Mouse (Mus musculus) embryonic facial prominence, embryonic 13.5 days (tissue): ENCODE data around the gene Cdk12. TPM values are rescaled to one million over a fixed set of nuclear protein-coding genes. Genes with fewer than 3 reads are reported as not detected.
"Not testable (repeated sequence)": the region's sequence is repeated elsewhere in the genome, so short reads cannot be mapped to it uniquely, and the experiment has no call there.

ENCODE experiments used
- ATAC-seq: fragments of 200-750 bp; cut with Nextera tagmentation; 2 replicates; pipeline ENCODE4 v1.8.0; 2017; ENCODE audit warnings: low read depth; ENCODE audit not compliant: insufficient number of reproducible peaks, insufficient read depth, low FRiP score, low TSS enrichment
- H3K27ac ChIP-seq: fragments of 300-500 bp; sonication (generic); 2 replicates; pipeline ENCODE4 v1.5.1; 2015; ENCODE audit warnings: moderate library complexity, mild to moderate bottlenecking, inconsistent platforms
- H3K27me3 ChIP-seq: fragments of 300-500 bp; sonication (generic); 2 replicates; pipeline ENCODE4 v1.6.1; 2015; ENCODE audit warnings: mild to moderate bottlenecking, inconsistent platforms
- H3K36me3 ChIP-seq: fragments of 300-500 bp; sonication (generic); 2 replicates; pipeline ENCODE4 v1.6.1; 2015; ENCODE audit warnings: mild to moderate bottlenecking, inconsistent platforms
- H3K4me1 ChIP-seq: fragments of 300-500 bp; sonication (generic); 2 replicates; pipeline ENCODE4 v1.6.1; 2015; ENCODE audit warnings: inconsistent platforms
- H3K4me2 ChIP-seq: fragments of 300-500 bp; sonication (generic); 2 replicates; pipeline ENCODE4 v1.6.1; 2015; ENCODE audit warnings: moderate library complexity, mild to moderate bottlenecking, inconsistent platforms
- H3K4me3 ChIP-seq: fragments of 300-500 bp; sonication (generic); 2 replicates; pipeline ENCODE4 v1.5.1; 2015; ENCODE audit warnings: mild to moderate bottlenecking, inconsistent platforms
- H3K9ac ChIP-seq: fragments of 300-500 bp; sonication (generic); 2 replicates; pipeline ENCODE4 v1.6.1; 2015; ENCODE audit warnings: mild to moderate bottlenecking, inconsistent platforms
- H3K9me3 ChIP-seq: fragments of 300-500 bp; sonication (generic); 2 replicates; pipeline ENCODE4 v1.6.1; 2016; ENCODE audit warnings: inconsistent platforms
- WGBS: fragments of 180-500 bp; shearing (Covaris S2); methylation state at CpG from one replicate; pipeline ENCODE4 v1.1.7; 2015; ENCODE audit warnings: mixed read lengths; 5-methylcytosine and 5-hydroxymethylcytosine counted together
- polyA plus RNA-seq: library from polyadenylated mRNA; unstranded; fragments of >200 nt; fragmentation: Nextera tagmentation; extraction: Ambion mirVana; gene quantifications from 2 replicates; pipeline ENCODE4 v1.2.1, GENCODE M21; 2015

Cdk12 gene
- polyA plus RNA-seq, 1 experiment from 2014 or later, result 14.3 TPM

- ATAC-seq, result no peak
- no peak overlapping the region for H3K9ac ChIP-seq
- H3K27me3 ChIP-seq, result no peaks in the 10 kb centered on the region
- H3K4me3 ChIP-seq, result peak overlapping the region; percentile 31
- H3K4me2 ChIP-seq, result peak overlapping the region; percentile 58
- H3K9me3 ChIP-seq, result no peaks in the 10 kb centered on the region
- H3K27ac ChIP-seq, result no peak overlapping the region
- H3K36me3 ChIP-seq, result peaks cover 28% of the 10 kb centered on the region
- peaks cover 15% of the 10 kb centered on the region for H3K4me1 ChIP-seq
These were observed 2.6 kb downstream of the Cdk12 start for GRCm38 (mm10) chr11:98205463-98205862.

GRCm38 (mm10) chr11:98206281-98206680 is 3.4 kb downstream of the Cdk12 start:
- not testable (repeated sequence) for ATAC-seq, H3K27me3 ChIP-seq, H3K27ac ChIP-seq, H3K9me3 ChIP-seq, H3K9ac ChIP-seq
- WGBS, result 85% methylated on average over 3 of the region's 3 CpGs
- peaks cover 15% of the 10 kb centered on the region for H3K4me1 ChIP-seq
- H3K4me2 ChIP-seq, result peak overlapping the region; percentile 58
- H3K36me3 ChIP-seq, result peaks cover 35% of the 10 kb centered on the region
- H3K4me3 ChIP-seq, result peak overlapping the region; percentile 31

GRCm38 (mm10) chr11:98209661-98210060 is 6.8 kb downstream of the Cdk12 start:
- H3K4me1 ChIP-seq, H3K27ac ChIP-seq, H3K9me3 ChIP-seq, H3K27me3 ChIP-seq, H3K9ac ChIP-seq, ATAC-seq, H3K4me2 ChIP-seq, H3K4me3 ChIP-seq: not testable (repeated sequence)
- 83% methylated on average over 5 of the region's 5 CpGs for WGBS
- H3K36me3 ChIP-seq, result peaks cover 64% of the 10 kb centered on the region

- no peak overlapping the region for H3K27ac ChIP-seq
- H3K4me1 ChIP-seq, result no peaks in the 10 kb centered on the region; the same call in 1 of the 2 replicates
- 91% methylated on average over 1 of the region's 1 CpGs for WGBS
- no peak overlapping the region for H3K4me2 ChIP-seq
- no peak for ATAC-seq
- H3K36me3 ChIP-seq, result peaks cover 79% of the 10 kb centered on the region
- H3K9me3 ChIP-seq, result no peaks in the 10 kb centered on the region
- no peak overlapping the region for H3K4me3 ChIP-seq
- no peaks in the 10 kb centered on the region for H3K27me3 ChIP-seq
- no peak overlapping the region for H3K9ac ChIP-seq
These were observed 10.5 kb downstream of the Cdk12 start for GRCm38 (mm10) chr11:98213311-98213710.

- Histone ChIP-seq H3K36me3 (peaks cover 75% of the 10 kb centered on the region), H3K4me3 (no peak overlapping the region)
These were observed 23.5 kb downstream of the Cdk12 start for GRCm38 (mm10) chr11:98226349-98226748.

GRCm38 (mm10) chr11:98238416-98238815 is 35.6 kb downstream of the Cdk12 start:
- H3K4me2 ChIP-seq, result no peak overlapping the region
- no peak overlapping the region for H3K27ac ChIP-seq
- WGBS, result 72% methylated on average over 2 of the region's 3 CpGs
- H3K9me3 ChIP-seq, result no peaks in the 10 kb centered on the region
- ATAC-seq, result no peak
- no peak overlapping the region for H3K4me3 ChIP-seq
- H3K36me3 ChIP-seq, result peaks cover 81% of the 10 kb centered on the region
- no peaks in the 10 kb centered on the region for H3K27me3 ChIP-seq
- no peaks in the 10 kb centered on the region for H3K4me1 ChIP-seq
- H3K9ac ChIP-seq, result no peak overlapping the region

More at GRCm38 (mm10) chr11:98226349-98226748, 23.5 kb downstream of the Cdk12 start:
- Histone ChIP-seq H3K4me1 (no peaks in the 10 kb centered on the region), H3K9ac (no peak overlapping the region), H3K27ac (no peak overlapping the region), H3K9me3 (no peaks in the 10 kb centered on the region), H3K27me3 (no peaks in the 10 kb centered on the region), H3K4me2 (no peak overlapping the region)
- ATAC-seq, result no peak
- 89% methylated on average over 1 of the region's 1 CpGs for WGBS

GRCm38 (mm10) chr11:98238995-98239394 is 36.1 kb downstream of the Cdk12 start:
- H3K27ac ChIP-seq, result no peak overlapping the region
- no peak for ATAC-seq
- 92% methylated on average over 3 of the region's 3 CpGs for WGBS
- no peak overlapping the region for H3K4me2 ChIP-seq
- peaks cover 82% of the 10 kb centered on the region for H3K36me3 ChIP-seq
- H3K9ac ChIP-seq, result no peak overlapping the region
- H3K4me3 ChIP-seq, result no peak overlapping the region
- H3K9me3 ChIP-seq, result no peaks in the 10 kb centered on the region
- no peaks in the 10 kb centered on the region for H3K27me3 ChIP-seq
- no peaks in the 10 kb centered on the region for H3K4me1 ChIP-seq

GRCm38 (mm10) chr11:98242910-98243309 is 40.1 kb downstream of the Cdk12 start:
- H3K4me2 ChIP-seq, H3K4me1 ChIP-seq, H3K27me3 ChIP-seq, ATAC-seq, H3K9ac ChIP-seq, H3K4me3 ChIP-seq, H3K27ac ChIP-seq, H3K9me3 ChIP-seq: not testable (repeated sequence)
- WGBS, result 64% methylated on average over 3 of the region's 3 CpGs
- H3K36me3 ChIP-seq, result peaks cover 73% of the 10 kb centered on the region

- no peak for ATAC-seq
- H3K36me3 ChIP-seq, result peaks cover 60% of the 10 kb centered on the region
- H3K9ac ChIP-seq, result no peak overlapping the region
These were observed 41.6 kb downstream of the Cdk12 start for GRCm38 (mm10) chr11:98244415-98244814.

GRCm38 (mm10) chr11:98247325-98247724 is 44.5 kb downstream of the Cdk12 start:
- no peak overlapping the region for H3K4me2 ChIP-seq
- 64% methylated on average over 1 of the region's 1 CpGs for WGBS
- no peak for ATAC-seq
- H3K36me3 ChIP-seq, result peaks cover 52% of the 10 kb centered on the region
- H3K9ac ChIP-seq, result no peak overlapping the region
- no peaks in the 10 kb centered on the region for H3K4me1 ChIP-seq
- no peaks in the 10 kb centered on the region for H3K27me3 ChIP-seq
- H3K9me3 ChIP-seq, result no peaks in the 10 kb centered on the region
- H3K27ac ChIP-seq, result no peak overlapping the region
- H3K4me3 ChIP-seq, result no peak overlapping the region

More at GRCm38 (mm10) chr11:98244415-98244814, 41.6 kb downstream of the Cdk12 start:
- Histone ChIP-seq H3K9me3 (no peaks in the 10 kb centered on the region), H3K4me1 (no peaks in the 10 kb centered on the region), H3K27ac (no peak overlapping the region), H3K4me2 (no peak overlapping the region), H3K27me3 (no peaks in the 10 kb centered on the region), H3K4me3 (no peak overlapping the region)
- WGBS, result 92% methylated on average over 3 of the region's 3 CpGs

GRCm38 (mm10) chr11:98253807-98254206 is 50.9 kb downstream of the Cdk12 start:
- no peaks in the 10 kb centered on the region for H3K9me3 ChIP-seq
- H3K27me3 ChIP-seq, result no peaks in the 10 kb centered on the region
- 97% methylated on average over 2 of the region's 2 CpGs for WGBS
- H3K4me1 ChIP-seq, result no peaks in the 10 kb centered on the region
- H3K27ac ChIP-seq, result no peak overlapping the region
- peaks cover 17% of the 10 kb centered on the region for H3K36me3 ChIP-seq
- H3K4me3 ChIP-seq, result no peak overlapping the region
- no peak overlapping the region for H3K4me2 ChIP-seq
- ATAC-seq, result no peak
- no peak overlapping the region for H3K9ac ChIP-seq

- Histone ChIP-seq H3K4me1 (peaks cover 6% of the 10 kb centered on the region; the same call in 1 of the 2 replicates), H3K9me3 (no peaks in the 10 kb centered on the region), H3K36me3 (peaks cover 26% of the 10 kb centered on the region), H3K9ac (no peak overlapping the region), H3K4me3 (no peak overlapping the region), H3K27ac (no peak overlapping the region), H3K4me2 (no peak overlapping the region), H3K27me3 (no peaks in the 10 kb centered on the region)
- ATAC-seq, result no peak
- 69% methylated on average over 8 of the region's 8 CpGs for whole genome bisulfite sequencing
These were observed 58.0 kb downstream of the Cdk12 start for GRCm38 (mm10) chr11:98260706-98261479.
